Mouse (Mus musculus) liver, embryonic 12.5 days (tissue): ENCODE results near the gene Myef2. TPM values are rescaled to one million over a fixed set of nuclear protein-coding genes. Genes with fewer than 3 reads are reported as not detected.
A peak's percentile ranks its signal among the peaks of the same experiment; 100 is the strongest.
"Not testable (repeated sequence)": the region's sequence is repeated elsewhere in the genome, so short reads cannot be mapped to it uniquely, and the experiment has no call there.

Source experiments
- ATAC-seq: fragments of 200-750 bp; cut with Nextera tagmentation; 2 replicates; pipeline ENCODE4 v1.8.0; 2017; ENCODE audit warnings: moderate number of reproducible peaks, mild to moderate bottlenecking, moderate library complexity
- H3K27ac ChIP-seq: fragments of 300-500 bp; sonication (generic); 2 replicates; pipeline ENCODE4 v1.5.1; 2016; ENCODE audit warnings: mild to moderate bottlenecking
- H3K27me3 ChIP-seq: fragments of 300-500 bp; sonication (generic); replicated peaks from 2 replicates; pipeline ENCODE4 v1.6.1; 2016; ENCODE audit warnings: mild to moderate bottlenecking, moderate library complexity
- H3K36me3 ChIP-seq: fragments of 300-500 bp; sonication (generic); 2 replicates; pipeline ENCODE4 v1.6.1; 2016; ENCODE audit warnings: mild to moderate bottlenecking, moderate library complexity
- H3K4me1 ChIP-seq: fragments of 300-500 bp; sonication (generic); 2 replicates; pipeline ENCODE4 v1.6.1; 2016
- H3K4me2 ChIP-seq: fragments of 300-500 bp; sonication (generic); 2 replicates; pipeline ENCODE4 v1.6.1; 2016; ENCODE audit warnings: mild to moderate bottlenecking, moderate library complexity
- H3K4me3 ChIP-seq: fragments of 300-500 bp; sonication (generic); 2 replicates; pipeline ENCODE4 v1.5.1; 2016; ENCODE audit warnings: mild to moderate bottlenecking, moderate library complexity
- H3K9ac ChIP-seq: fragments of 300-500 bp; sonication (generic); 2 replicates; pipeline ENCODE4 v1.6.1; 2016; ENCODE audit warnings: mild to moderate bottlenecking, moderate library complexity
- H3K9me3 ChIP-seq: fragments of 300-500 bp; sonication (generic); replicated peaks from 2 replicates; pipeline ENCODE4 v1.6.1; 2016; ENCODE audit warnings: mild to moderate bottlenecking, moderate library complexity
- WGBS: fragments of 180-500 bp; shearing (Covaris S2); methylation state at CpG from one replicate; pipeline ENCODE4 v1.1.7; 2016; ENCODE audit not compliant: insufficient replicate concordance; 5-methylcytosine and 5-hydroxymethylcytosine counted together
- polyA plus RNA-seq: library from polyadenylated mRNA; unstranded; fragments of >200 nt; fragmentation: Nextera tagmentation; extraction: Ambion mirVana; gene quantifications from 2 replicates; pipeline ENCODE4 v1.2.1, GENCODE M21; 2016

Myef2 gene
- polyA plus RNA-seq, 1 experiment from 2014 or later, result 42.2 TPM

GRCm38 (mm10) chr2:125122624-125123476, 611 bp downstream of the Myef2 start:
- Histone ChIP-seq H3K36me3 (peaks cover 4% of the 10 kb centered on the region; the same call in 1 of the 2 replicates), H3K4me2 (peak overlapping the region; percentile 78)

GRCm38 (mm10) chr2:125122288-125122623, 1.2 kb downstream of the Myef2 start:
- Histone ChIP-seq H3K36me3 (peaks cover 4% of the 10 kb centered on the region; the same call in 1 of the 2 replicates), H3K4me3 (peak overlapping the region; percentile 86), H3K9ac (peak overlapping the region; percentile 94), H3K27me3 (0 out of 2 replicates have a peak, but pooled peaks cover 9% of the 10 kb centered on the region), H3K4me2 (peak overlapping the region; percentile 78), H3K4me1 (peaks cover 46% of the 10 kb centered on the region), H3K9me3 (no peaks in the 10 kb centered on the region), H3K27ac (peak overlapping the region; percentile 88; the same call in 1 of the 2 replicates)
- no peak for ATAC-seq
- 16% methylated on average over 4 of the region's 4 CpGs for WGBS

More at GRCm38 (mm10) chr2:125122624-125123476, 611 bp downstream of the Myef2 start:
- ATAC-seq, result peak; percentile 83
- peak overlapping the region; percentile 94 for H3K9ac ChIP-seq
- 0 out of 2 replicates have a peak, but pooled peaks cover 9% of the 10 kb centered on the region for H3K27me3 ChIP-seq
- H3K9me3 ChIP-seq, result no peaks in the 10 kb centered on the region
- peaks cover 46% of the 10 kb centered on the region for H3K4me1 ChIP-seq
- peak overlapping the region; percentile 86 for H3K4me3 ChIP-seq
- WGBS, result 1% methylated on average over 55 of the region's 59 CpGs
- H3K27ac ChIP-seq, result peak overlapping the region; percentile 88

DNA sequence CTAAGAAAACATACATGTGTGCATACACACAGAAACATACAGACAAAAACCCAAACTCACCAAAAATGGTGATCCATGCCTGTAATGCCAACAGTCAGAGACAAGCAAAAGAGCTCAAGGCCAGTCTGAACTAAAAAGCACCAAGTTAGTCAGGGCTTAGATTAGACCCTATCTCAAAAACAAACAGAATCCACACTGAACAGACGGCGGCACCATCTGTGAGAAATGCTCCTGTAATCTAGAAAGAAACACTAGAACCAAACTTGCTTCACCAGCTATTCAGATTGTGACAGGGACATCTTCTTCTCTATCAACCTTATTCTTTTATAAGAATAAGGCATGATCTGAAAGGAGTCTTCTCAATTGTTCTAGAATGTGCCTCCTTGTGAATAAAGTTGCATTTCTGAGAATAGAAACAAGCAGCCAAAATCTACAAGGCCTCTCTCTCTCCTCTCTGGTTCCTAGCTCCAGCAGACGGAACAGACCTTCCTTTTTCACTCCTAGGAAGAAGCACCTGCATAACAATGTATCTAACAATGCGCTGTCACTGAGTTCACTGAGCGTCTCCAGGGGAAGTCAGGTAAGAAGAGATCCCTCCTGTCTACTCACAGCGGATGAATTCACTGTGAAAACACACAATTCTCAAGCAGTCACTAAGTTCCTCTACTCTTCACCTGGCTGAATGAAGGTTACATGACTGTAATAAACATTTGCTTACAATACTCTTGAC, 3.9 kb downstream of the Myef2 start:
- no peak overlapping the region for H3K27ac ChIP-seq
- H3K27me3 ChIP-seq, result no peaks in the 10 kb centered on the region
- no peaks in the 10 kb centered on the region for H3K9me3 ChIP-seq
- no peak for ATAC-seq
- H3K9ac ChIP-seq, result no peak overlapping the region
- 69% methylated on average over 6 of the region's 6 CpGs for WGBS
- no peak overlapping the region for H3K4me3 ChIP-seq
- peak overlapping the region; percentile 29; the same call in 1 of the 2 replicates for H3K4me2 ChIP-seq
- peaks cover 27% of the 10 kb centered on the region for H3K36me3 ChIP-seq
- H3K4me1 ChIP-seq, result peaks cover 44% of the 10 kb centered on the region

DNA sequence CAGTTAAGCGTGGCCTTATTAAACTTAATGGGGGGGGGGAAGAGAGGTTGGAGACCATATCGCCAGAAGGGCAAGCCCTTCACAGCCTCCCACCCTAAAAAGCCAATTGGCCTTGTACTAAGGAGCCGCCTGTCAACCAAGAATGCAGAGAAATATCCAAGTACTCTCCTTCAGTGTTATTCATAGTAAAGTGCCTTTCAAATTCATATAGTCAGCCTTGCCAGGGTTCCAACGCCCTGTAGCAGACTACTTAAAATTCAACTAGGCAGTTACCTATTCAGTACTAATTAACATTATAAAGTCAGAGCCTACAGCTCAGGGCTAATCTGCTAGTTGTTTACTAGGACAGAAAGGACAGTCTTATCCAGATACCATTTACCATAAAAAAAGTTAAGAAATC, 16.9 kb downstream of the Myef2 start:
- H3K27ac ChIP-seq, H3K4me3 ChIP-seq, H3K9ac ChIP-seq, H3K27me3 ChIP-seq, H3K9me3 ChIP-seq, ATAC-seq, H3K4me2 ChIP-seq, H3K4me1 ChIP-seq: not testable (repeated sequence)
- WGBS, result 89% methylated on average over 4 of the region's 4 CpGs
- H3K36me3 ChIP-seq, result peaks cover 72% of the 10 kb centered on the region

DNA sequence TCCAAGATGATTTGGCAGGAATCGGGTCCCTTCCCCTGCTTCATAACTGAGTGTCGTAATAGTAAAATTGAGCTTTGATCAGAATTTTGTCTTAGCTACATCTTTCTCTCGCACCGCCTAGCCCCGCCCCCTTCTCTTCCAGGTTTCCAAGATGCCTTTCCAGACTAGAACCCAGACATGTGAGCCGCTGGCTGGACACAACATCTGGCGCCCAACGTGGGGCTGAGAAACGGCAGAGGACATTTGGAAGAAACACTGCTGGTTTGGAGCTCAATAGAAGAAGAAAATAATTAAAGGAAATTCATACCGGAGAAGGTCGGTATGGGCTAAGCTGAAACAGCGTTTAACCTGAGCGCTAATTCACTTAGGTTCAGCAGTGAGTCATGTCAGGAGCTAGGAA, 19.0 kb downstream of the Myef2 start:
- not testable (repeated sequence) for H3K4me3 ChIP-seq, H3K9ac ChIP-seq, H3K9me3 ChIP-seq, H3K4me1 ChIP-seq, ATAC-seq, H3K27ac ChIP-seq, H3K27me3 ChIP-seq, H3K4me2 ChIP-seq
- WGBS, result 91% methylated on average over 13 of the region's 13 CpGs
- peaks cover 78% of the 10 kb centered on the region for H3K36me3 ChIP-seq

GRCm38 (mm10) chr2:125092123-125092522, 31.3 kb downstream of the Myef2 start:
- H3K4me3 ChIP-seq, H3K27me3 ChIP-seq, H3K4me1 ChIP-seq, H3K27ac ChIP-seq, ATAC-seq, H3K4me2 ChIP-seq, H3K9me3 ChIP-seq, H3K9ac ChIP-seq: not testable (repeated sequence)
- 69% methylated on average over 3 of the region's 3 CpGs for WGBS
- peaks cover 71% of the 10 kb centered on the region for H3K36me3 ChIP-seq

DNA sequence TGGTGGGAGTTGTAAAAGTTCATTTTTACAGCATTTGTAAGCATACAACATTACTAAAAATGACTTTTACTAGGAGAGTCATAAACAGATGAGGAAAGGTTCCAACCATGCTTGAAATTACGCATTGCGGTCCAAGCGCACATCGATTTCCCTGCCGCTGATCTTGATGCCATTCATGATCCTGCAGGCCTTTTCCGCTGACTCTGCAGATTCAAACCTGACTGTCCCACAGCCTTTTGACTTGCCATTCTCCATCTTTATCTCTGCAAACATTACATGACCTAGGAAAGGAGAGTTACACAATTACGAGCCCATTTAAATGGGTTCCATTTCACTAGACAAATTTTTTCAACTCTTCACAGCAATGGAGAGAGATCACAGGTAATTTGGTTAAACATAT, 34.7 kb downstream of the Myef2 start:
- ATAC-seq, result no peak
- no peak overlapping the region for H3K9ac ChIP-seq
- H3K4me1 ChIP-seq, result no peaks in the 10 kb centered on the region
- 94% methylated on average over 7 of the region's 7 CpGs for WGBS
- peaks cover 72% of the 10 kb centered on the region for H3K36me3 ChIP-seq
- no peak overlapping the region for H3K4me3 ChIP-seq
- H3K4me2 ChIP-seq, result no peak overlapping the region
- H3K27me3 ChIP-seq, result no peaks in the 10 kb centered on the region
- H3K27ac ChIP-seq, result no peak overlapping the region
- H3K9me3 ChIP-seq, result no peaks in the 10 kb centered on the region

DNA sequence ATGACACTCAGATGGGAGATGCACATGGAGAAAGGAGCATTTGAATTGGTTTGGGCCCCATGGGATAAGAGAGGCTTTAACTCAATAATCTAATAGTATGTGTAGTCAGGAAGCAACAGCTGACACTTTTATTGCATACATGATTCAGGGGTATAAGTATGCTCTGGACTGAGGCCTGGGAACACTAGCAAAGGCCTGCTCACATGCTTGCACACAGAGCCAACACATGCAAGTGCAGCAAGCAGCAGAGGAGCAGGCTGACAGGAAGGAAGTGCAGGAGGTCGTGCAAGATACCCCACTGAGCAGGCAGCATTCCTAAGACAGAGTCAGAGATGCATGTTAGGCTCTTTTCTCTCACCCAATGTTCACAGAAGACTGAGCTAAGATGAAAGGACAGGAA, 39.6 kb downstream of the Myef2 start:
- Histone ChIP-seq H3K9me3 (no peaks in the 10 kb centered on the region), H3K36me3 (peaks cover 62% of the 10 kb centered on the region), H3K27ac (no peak overlapping the region), H3K4me3 (no peak overlapping the region), H3K4me2 (no peak overlapping the region), H3K9ac (no peak overlapping the region), H3K4me1 (no peaks in the 10 kb centered on the region), H3K27me3 (no peaks in the 10 kb centered on the region)
- no peak for ATAC-seq
- WGBS, result 23% methylated on average over 1 of the region's 1 CpGs

DNA sequence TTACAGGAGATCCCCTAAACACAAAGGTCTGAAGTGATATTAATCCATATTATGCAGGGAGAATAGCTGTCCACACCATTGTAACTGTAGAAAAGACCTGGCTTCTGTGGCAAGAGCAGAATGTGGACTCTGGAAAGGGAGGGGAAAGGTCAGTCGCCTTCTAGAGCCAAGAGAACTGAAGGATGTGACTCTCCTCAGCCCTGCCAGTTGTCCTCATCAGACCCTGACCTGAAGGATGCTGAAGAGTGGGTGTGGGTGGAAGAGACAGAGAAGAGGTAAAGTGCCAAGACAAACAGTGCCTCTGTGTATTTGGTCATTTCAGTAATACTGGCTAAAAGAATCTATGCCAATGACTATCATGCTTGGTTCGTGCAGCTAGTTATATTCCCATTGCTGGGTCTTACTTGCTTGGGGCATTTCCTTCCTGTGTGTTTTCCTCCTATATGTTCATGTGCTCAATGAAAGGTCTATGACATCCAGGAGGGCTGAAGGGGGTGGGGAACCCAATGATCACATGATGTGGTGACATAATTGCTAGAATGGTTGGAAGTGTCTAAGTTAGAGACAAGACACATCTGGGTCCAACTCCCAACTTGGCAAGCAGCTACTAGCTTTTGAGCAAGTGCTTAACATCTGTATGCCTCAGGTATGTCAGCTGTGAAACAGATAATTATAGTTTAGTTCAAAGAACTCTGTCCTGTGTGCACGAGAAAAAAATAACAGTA, 50.2 kb downstream of the Myef2 start:
- H3K4me1 ChIP-seq, result peaks cover 1% of the 10 kb centered on the region; the same call in 1 of the 2 replicates
- H3K9me3 ChIP-seq, result no peaks in the 10 kb centered on the region
- no peak overlapping the region for H3K27ac ChIP-seq
- no peak for ATAC-seq
- WGBS, result 74% methylated on average over 3 of the region's 3 CpGs
- no peaks in the 10 kb centered on the region for H3K27me3 ChIP-seq
- no peak overlapping the region for H3K4me3 ChIP-seq
- H3K36me3 ChIP-seq, result no peaks in the 10 kb centered on the region
- no peak overlapping the region for H3K9ac ChIP-seq
- H3K4me2 ChIP-seq, result no peak overlapping the region

- Histone ChIP-seq H3K4me2 (no peak overlapping the region), H3K27me3 (no peaks in the 10 kb centered on the region), H3K9me3 (no peaks in the 10 kb centered on the region), H3K4me1 (peaks cover 8% of the 10 kb centered on the region), H3K36me3 (no peaks in the 10 kb centered on the region), H3K4me3 (no peak overlapping the region), H3K9ac (no peak overlapping the region), H3K27ac (no peak overlapping the region)
- ATAC-seq, result no peak
- 69% methylated on average over 12 of the region's 12 CpGs for WGBS
Measured at GRCm38 (mm10) chr2:125068696-125069095, 54.8 kb downstream of the Myef2 start.

DNA sequence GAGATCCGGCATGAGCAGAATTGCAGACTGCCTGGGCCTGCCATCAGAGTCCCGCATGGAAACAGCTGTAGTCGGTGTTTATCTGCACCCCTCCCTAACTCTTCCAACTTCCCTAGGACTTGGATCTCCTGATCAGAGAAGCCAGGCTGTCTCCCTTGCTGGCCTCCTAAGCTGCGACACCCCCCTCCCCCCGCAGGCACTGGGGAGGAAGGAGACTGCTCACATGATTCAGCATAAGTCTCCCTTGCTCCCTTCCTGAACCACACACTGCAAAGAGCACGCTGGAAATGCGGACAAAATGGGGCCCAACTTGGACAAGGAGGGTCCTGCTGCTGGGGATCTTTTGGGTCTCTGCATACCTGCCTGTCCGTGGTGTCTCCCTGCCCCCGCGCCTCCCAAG, 55.6 kb downstream of the Myef2 start, which contains the start of gene Slc24a5:
Gene Slc24a5 (plus strand): TSS at position 231 of the 400 bp plus-strand sequence.
- Histone ChIP-seq H3K27ac (no peak within 1 kb of the TSS), H3K36me3 (no peaks in the 10 kb centered on the region), H3K4me2 (peak within 1 kb of the TSS; percentile 15; the same call in 1 of the 2 replicates), H3K9me3 (no peaks in the 10 kb centered on the region), H3K27me3 (no peaks in the 10 kb centered on the region), H3K4me3 (no peak within 1 kb of the TSS), H3K9ac (no peak within 1 kb of the TSS), H3K4me1 (peaks cover 10% of the 10 kb centered on the region)
- 34% methylated on average over 10 of the region's 10 CpGs for WGBS
- ATAC-seq, result peak; percentile 70
